Mouse (Mus musculus): ENCODE results near the gene Dhrs3.

Gene Dhrs3

GRCm38 (mm10) chr4:144939847-144940411, 47.3 kb downstream of the Dhrs3 start:
- DNase-seq (ENCODE audit: extremely low spot score): no peak

GRCm38 (mm10) chr4:144940796-144941462, 48.3 kb downstream of the Dhrs3 start:
- no peak for DNase-seq (ENCODE audit: extremely low spot score)

GRCm38 (mm10) chr4:144942433-144942832, 49.8 kb downstream of the Dhrs3 start:
- no peak for DNase-seq (ENCODE audit: extremely low spot score)

DNA sequence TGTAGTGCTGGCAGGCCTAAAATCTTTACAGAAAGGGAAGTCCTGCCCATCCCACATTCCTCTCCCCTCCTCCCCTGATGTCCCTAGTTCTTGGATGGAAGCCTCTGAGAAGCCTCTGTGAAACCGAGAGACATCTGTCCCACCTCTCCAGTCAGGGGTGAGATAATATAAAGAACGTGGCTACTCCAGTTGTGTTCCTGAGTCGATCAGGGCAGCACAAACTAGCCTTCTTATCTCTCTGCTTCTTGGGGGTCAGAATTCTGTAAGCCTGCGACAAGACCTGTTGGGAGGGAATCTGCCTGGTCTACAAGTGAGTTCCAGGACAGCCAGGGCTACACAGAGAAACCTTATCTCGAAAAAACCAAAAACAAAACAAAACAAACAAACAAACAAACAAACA, 50.6 kb downstream of the Dhrs3 start:
- no peak for DNase-seq (ENCODE audit: extremely low spot score)

DNA sequence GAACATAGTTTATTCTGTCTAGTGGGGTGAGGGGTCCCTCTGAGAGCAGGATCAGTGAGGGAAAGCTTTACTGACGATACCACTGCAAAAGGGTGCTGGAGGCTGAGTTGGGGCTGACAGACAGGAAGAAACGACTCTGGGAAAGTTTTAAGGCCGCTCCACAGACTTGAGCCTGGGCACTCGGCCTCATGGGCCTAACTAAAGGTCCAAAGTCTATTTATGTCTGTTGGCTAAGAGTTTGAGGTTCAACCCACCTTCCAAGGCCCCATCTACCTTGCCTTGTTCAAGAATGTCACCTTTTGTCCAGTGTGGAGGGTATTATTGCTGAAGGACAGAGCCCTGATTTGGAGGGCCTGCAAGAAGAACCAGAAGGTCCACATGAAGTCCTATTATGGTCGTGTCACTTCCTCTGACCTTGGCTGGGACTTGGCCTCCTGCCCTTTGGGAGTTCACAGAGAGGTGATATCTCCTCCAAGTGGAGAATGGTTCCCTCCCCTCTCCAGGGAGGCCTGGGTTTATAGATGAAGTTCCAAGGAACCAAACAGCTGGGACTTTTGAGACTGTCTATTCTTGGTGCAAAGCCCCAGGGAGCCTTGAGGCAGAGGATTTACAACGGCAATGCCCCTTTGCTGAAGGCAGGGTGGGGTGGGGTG, 55.2 kb downstream of the Dhrs3 start:
- DNase-seq (ENCODE audit: extremely low spot score): no peak

DNA sequence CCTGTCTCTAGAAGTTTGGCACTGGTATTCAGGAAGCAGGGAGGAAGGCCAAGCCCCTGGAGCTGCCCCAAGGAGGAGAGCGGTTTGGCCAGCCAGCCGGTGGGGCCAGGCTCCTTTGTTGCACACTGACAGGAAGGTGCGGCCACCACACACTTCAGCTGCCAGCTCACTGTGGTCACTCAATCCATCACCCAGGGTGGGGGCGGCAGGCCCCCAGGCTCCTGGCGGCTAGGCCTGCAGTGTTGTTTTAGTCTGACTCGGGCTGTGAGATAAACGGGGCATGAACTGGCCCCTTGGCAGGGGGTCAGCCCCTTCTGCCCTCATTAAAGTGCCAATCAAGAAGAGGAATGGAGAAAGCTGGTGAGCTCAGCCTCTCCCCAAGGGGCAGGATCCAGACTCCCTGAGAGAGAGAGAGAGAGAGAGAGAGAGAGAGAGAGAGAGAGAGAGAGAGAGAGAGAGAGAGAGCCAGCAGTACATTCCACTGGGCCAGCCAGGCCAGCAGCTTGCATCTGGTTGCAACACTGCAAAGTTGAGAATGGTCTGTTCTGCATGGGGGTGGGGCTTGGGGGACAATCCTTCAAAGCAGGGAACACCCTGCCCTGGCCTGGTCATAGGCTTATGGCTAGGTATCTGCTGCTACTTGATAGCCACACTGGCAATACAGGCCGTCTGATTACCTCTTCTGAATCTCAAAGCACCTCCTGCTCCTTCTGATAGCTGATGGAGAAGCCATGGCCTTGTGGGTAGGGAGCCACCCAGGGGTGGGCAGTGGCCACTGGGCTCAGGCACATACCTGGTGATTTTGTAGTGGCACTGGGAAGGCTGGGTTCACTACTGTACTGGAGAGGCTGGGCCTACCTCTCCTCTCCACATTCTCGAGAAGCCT, 57.1 kb downstream of the Dhrs3 start:
- peak; percentile 80 for DNase-seq (ENCODE audit: extremely low spot score)

- no peak for DNase-seq (ENCODE audit: extremely low spot score)
These were observed 57.7 kb downstream of the Dhrs3 start for GRCm38 (mm10) chr4:144950327-144950711.

DNA sequence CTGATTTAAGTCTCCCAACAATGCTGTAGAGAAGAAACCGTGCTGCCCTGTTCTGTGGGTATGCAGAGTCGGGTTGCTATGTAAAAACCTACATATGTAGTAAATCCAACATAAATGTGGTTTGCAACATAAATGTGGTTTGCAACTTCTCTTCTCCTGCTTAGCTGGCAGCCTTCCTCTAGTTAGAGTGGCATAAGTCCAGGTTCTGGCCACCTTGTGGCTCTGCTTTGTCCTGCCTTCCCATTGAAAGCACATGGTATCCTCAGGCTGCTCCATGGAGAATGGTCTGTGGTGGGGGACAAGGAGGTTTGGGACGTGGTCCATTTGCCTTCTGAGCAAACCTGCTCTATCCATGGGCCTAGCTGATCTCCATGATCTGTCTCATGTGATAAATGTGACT, 58.3 kb downstream of the Dhrs3 start:
- DNase-seq (ENCODE audit: extremely low spot score): no peak

DNA sequence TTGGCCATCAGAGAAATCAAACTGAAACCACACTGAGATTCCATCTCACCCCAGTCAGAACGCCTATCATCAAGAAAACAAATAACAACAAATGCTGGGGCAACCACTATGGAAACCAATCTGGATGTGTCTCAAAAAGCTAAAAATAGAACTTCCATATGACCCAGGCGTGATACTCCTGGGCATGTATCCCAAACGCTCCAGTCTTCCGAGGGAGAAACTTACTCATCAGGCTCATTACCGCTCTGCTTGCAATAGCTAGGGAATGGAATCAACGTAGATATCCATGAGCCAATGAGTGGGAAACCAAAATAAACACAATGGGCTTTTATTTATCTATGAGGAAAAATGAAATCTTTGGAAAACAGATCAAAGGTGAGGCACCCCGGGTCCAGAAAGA, 59.2 kb downstream of the Dhrs3 start:
- no peak for DNase-seq (ENCODE audit: extremely low spot score)

- no peak for DNase-seq (ENCODE audit: extremely low spot score)
These were observed 60.8 kb downstream of the Dhrs3 start for GRCm38 (mm10) chr4:144953421-144953820.

DNA sequence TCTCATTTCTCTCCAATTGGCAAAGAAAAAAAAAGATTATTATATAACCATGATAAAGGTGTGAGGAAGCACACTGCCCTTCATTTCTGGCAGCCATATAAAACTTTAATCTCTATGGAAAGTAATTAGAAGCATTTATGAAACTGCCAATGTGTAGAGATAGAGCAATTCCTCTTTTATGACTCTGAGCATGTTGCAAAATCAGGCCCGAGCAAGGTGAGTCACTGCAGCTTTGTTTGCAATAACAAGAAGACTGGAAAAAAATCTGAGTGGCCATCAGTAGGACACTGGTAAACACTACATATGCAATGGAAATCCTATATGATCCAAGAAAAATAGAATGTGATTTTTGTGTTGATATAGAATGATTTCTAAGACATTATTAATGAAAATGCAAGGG, 63.2 kb downstream of the Dhrs3 start:
- DNase-seq (ENCODE audit: extremely low spot score): no peak

- DNase-seq (ENCODE audit: extremely low spot score): no peak
These were observed 63.7 kb downstream of the Dhrs3 start for GRCm38 (mm10) chr4:144956293-144956692.

GRCm38 (mm10) chr4:144957186-144957585, 64.6 kb downstream of the Dhrs3 start:
- DNase-seq (ENCODE audit: extremely low spot score): no peak

- DNase-seq (ENCODE audit: extremely low spot score): no peak
These were observed 65.1 kb downstream of the Dhrs3 start for GRCm38 (mm10) chr4:144957721-144958120.

GRCm38 (mm10) chr4:144960188-144960904, 67.7 kb downstream of the Dhrs3 start:
- no peak for DNase-seq (ENCODE audit: extremely low spot score)

DNA sequence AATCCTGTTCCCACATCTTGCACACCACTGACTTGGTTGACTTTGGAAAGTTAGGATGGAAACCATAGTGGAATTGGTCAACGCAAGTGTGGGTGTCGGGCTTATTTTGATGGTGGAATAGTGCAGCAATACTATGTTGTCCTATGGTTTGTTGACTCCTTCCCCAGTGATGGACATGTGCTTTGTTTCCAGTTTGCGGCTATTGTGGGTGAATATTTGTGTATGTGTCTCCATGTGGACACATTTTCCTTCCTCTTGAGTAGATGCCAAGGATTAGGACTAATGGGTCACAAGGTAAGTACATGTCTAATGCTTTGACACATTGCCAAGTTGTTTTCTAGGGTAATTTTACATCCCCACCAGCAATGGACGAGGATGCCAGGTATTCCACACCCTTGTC, 68.6 kb downstream of the Dhrs3 start:
- no peak for DNase-seq (ENCODE audit: extremely low spot score)

DNA sequence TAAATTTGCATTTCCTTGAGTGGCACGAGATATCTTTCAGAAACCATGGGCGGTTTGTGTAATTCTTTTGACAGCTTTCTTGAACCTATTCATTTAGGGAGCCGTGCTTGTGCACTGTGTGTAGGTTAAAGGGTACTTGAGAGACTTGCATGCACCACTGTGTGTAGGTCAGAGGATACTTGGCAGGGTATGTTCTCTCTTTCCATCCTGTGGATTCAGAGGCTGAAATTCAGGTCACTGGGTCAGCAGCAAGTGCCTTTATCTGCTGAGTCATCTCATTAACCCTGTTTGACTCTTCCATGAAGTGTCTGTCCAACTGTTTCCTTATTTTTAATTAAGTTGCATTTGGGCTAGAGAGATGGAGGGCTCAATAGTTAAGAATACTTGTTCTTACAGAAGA, 69.1 kb downstream of the Dhrs3 start:
- no peak for DNase-seq (ENCODE audit: extremely low spot score)

DNA sequence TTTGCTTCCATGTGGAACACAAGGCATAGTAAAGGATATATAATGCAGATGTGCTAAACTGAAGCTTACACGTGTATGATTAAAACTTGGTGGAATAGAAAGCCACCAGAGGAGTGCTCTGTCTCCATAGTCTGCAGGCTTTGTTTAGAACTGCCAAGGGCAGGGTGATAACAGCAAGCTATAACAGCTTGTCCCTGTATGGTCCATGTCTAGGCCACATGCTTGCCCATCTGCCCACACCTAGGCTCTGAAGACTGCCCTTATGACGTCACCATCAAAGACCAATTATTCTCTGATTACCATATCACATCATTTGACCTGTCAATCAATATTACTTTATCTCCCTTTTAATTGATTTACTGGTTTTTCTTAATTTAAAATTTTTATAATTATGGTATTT, 72.6 kb downstream of the Dhrs3 start:
- no peak for DNase-seq (ENCODE audit: extremely low spot score)

- DNase-seq (ENCODE audit: extremely low spot score): no peak
These were observed 75.7 kb downstream of the Dhrs3 start for GRCm38 (mm10) chr4:144968371-144968770.

- no peak for DNase-seq (ENCODE audit: extremely low spot score)
These were observed 76.4 kb downstream of the Dhrs3 start for GRCm38 (mm10) chr4:144969030-144969429.

DNA sequence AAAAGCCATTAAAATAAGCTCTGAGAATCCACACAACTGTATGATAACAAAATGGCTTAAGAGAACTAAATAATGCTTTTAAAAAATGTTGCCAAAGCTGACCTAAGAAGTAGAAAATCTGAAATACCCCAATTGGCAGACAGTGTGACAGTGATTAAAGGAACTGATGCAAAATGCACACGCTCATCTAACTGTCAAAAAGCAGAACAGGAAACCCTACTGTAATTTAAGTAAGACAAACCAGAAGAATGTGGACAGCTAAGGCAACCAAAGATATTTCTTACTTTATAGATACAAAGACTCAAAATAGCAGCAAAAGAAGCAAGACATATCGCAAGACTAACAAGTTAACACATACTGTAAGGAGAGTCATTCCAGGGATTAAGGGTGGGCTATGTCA, 78.4 kb downstream of the Dhrs3 start:
- no peak for DNase-seq (ENCODE audit: extremely low spot score)

Measured in embryo, embryonic 9.5 days (tissue).